Mouse (Mus musculus) forebrain, embryonic 11.5 days (tissue): ENCODE results near the gene Esyt3. TPM values are rescaled to one million over a fixed set of nuclear protein-coding genes. Genes with fewer than 3 reads are reported as not detected.
A peak's percentile ranks its signal among the peaks of the same experiment; 100 is the strongest.

Source experiments
- ATAC-seq: fragments of 200-750 bp; cut with Nextera tagmentation; replicated peaks from 2 replicates; pipeline ENCODE4 v1.8.0; 2017; ENCODE audit warnings: moderate TSS enrichment; ENCODE audit not compliant: low FRiP score
- DNase-seq: peaks from one replicate; pipeline ENCODE4 v3.0.0-alpha.2; 2017; ENCODE audit warnings: low spot score
- H3K27ac ChIP-seq: fragments of 300-500 bp; sonication (generic); 2 replicates; pipeline ENCODE4 v1.5.1; 2014; ENCODE audit warnings: low read depth, low read length
- H3K27me3 ChIP-seq: fragments of 300-500 bp; sonication (generic); 2 replicates; pipeline ENCODE4 v1.6.1; 2014; ENCODE audit warnings: mild to moderate bottlenecking, low read length, mixed read lengths; ENCODE audit not compliant: control insufficient read depth, insufficient read depth
- H3K36me3 ChIP-seq: fragments of 300-500 bp; sonication (generic); 2 replicates; pipeline ENCODE4 v1.6.1; 2014; ENCODE audit warnings: mild to moderate bottlenecking, low read length, moderate library complexity, mixed read lengths; ENCODE audit not compliant: control insufficient read depth, insufficient read depth
- H3K4me1 ChIP-seq: fragments of 300-500 bp; sonication (generic); replicated peaks from 2 replicates; pipeline ENCODE4 v1.6.1; 2014; ENCODE audit warnings: low read length, mixed read lengths; ENCODE audit not compliant: control insufficient read depth, insufficient read depth
- H3K4me2 ChIP-seq: fragments of 300-500 bp; sonication (generic); 2 replicates; pipeline ENCODE4 v1.6.1; 2014; ENCODE audit warnings: low read depth, mild to moderate bottlenecking, low read length, moderate library complexity, mixed read lengths; ENCODE audit not compliant: severe bottlenecking
- H3K4me3 ChIP-seq: fragments of 300-500 bp; sonication (generic); 2 replicates; pipeline ENCODE4 v1.5.1; 2014; ENCODE audit warnings: low read depth, low read length
- H3K9ac ChIP-seq: fragments of 300-500 bp; sonication (generic); 2 replicates; pipeline ENCODE4 v1.6.1; 2014; ENCODE audit warnings: low read length
- H3K9me3 ChIP-seq: fragments of 300-500 bp; sonication (generic); 2 replicates; pipeline ENCODE4 v1.6.1; 2016; ENCODE audit warnings: low read length, mixed read lengths; ENCODE audit not compliant: control insufficient read depth
- WGBS: fragments of 180-500 bp; shearing (Covaris S2); extraction: QIAGEN DNeasy Blood & Tissue Kit; methylation state at CpG from one replicate; pipeline ENCODE4 v1.1.7; 2014; 5-methylcytosine and 5-hydroxymethylcytosine counted together
- polyA plus RNA-seq: library from polyadenylated mRNA; unstranded; fragments of >200 nt; fragmentation: Nextera tagmentation; extraction: Ambion mirVana; gene quantifications from 2 replicates; pipeline ENCODE4 v1.2.1, GENCODE M21; 2014

The Esyt3 gene
- polyA plus RNA-seq, 1 experiment from 2014 or later, result 0.35 TPM

DNA sequence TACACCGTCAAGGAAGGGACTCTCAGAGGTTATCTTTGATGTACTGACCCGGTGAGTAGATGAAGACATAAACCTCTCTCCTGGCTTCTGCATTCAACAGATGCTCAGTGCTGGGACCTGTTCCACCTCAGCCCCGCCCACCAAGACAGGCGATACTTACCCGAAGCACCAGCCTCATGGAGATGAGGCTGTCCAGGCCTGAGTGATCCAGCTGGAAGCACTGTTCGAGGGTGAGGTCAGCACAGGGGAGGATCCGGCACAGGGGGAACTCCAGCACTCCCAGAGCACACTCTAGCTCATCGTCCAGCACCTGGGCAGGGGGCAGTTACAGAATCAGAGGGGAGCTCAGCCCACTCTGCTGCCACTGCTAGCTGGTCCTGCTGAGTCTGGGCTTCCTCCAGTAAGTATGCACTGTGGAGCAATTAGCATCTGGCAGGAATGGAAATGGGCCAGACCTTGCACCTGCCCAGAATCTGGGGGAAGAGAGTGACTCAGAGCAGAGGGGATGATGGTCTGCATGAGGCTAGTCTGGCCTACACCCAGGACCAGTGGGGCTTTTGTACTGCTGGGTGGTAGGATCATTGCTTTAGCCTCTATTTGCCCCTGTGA, 38.9 kb downstream of the Esyt3 start:
- no peaks in the 10 kb centered on the region for H3K27me3 ChIP-seq
- no peaks in the 10 kb centered on the region for H3K4me1 ChIP-seq
- no peak overlapping the region for H3K4me3 ChIP-seq
- H3K9ac ChIP-seq, result no peak overlapping the region
- 66% methylated on average over 8 of the region's 8 CpGs for WGBS
- no peak overlapping the region for H3K27ac ChIP-seq
- no peaks in the 10 kb centered on the region for H3K9me3 ChIP-seq
- DNase-seq, result peak; percentile 38
- no peak for ATAC-seq
- H3K4me2 ChIP-seq, result no peak overlapping the region
- no peaks in the 10 kb centered on the region for H3K36me3 ChIP-seq

DNA sequence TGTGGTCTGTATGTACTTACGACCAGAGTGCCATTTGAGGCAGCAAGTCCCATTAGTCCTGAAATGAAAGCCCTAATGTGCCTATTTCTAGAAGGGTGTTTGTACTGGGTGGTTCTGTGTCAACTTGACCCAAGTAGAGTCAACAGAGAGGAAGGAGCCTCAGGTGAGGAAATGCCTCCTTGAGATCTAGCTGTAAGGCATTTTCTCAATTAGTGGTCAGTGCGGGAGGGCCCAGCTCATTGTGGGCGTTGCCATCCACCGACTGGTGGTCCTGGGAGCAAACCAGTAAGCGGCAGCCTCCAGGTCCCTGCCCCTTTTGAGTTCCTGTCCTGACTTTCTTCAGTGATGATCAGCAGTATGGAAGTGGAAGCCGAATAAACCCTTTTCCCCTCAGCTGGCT, 52.1 kb downstream of the Esyt3 start:
- no peak for ATAC-seq
- 90% methylated on average over 6 of the region's 6 CpGs for WGBS
- H3K36me3 ChIP-seq, result peaks cover 4% of the 10 kb centered on the region; the same call in 1 of the 2 replicates

DNA sequence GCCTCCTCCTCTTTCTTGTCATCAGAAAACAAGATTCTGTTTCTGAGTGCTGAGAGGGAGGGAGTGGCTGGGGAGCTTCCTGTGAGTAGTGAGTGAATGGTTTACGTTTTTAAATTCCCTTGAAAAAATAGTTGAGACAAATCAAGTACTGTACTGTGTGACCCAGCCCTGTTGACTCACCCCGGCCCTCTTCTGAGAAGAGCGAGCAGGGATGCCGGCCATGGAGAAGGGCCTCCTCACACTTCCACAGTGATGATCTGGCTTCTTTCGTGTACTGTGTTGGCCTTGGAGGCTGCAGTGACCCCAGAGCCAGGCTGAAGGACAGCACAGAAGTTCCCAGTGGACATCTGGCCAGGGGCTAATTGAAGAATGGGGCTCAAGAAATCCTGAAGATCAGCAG, 54.1 kb downstream of the Esyt3 start:
- no peak overlapping the region for H3K9ac ChIP-seq
- DNase-seq (peak; percentile 40), ATAC-seq (no peak)
- no peak overlapping the region for H3K4me3 ChIP-seq
- H3K36me3 ChIP-seq, result peaks cover 4% of the 10 kb centered on the region; the same call in 1 of the 2 replicates
- H3K4me1 ChIP-seq, result no peaks in the 10 kb centered on the region
- no peaks in the 10 kb centered on the region for H3K9me3 ChIP-seq
- H3K27me3 ChIP-seq, result no peaks in the 10 kb centered on the region
- H3K4me2 ChIP-seq, result no peak overlapping the region
- WGBS, result 94% methylated on average over 5 of the region's 5 CpGs
- H3K27ac ChIP-seq, result no peak overlapping the region

More for the DNA sequence above, 52.1 kb downstream of the Esyt3 start:
- Histone ChIP-seq H3K4me2 (no peak overlapping the region), H3K27ac (no peak overlapping the region), H3K4me3 (no peak overlapping the region), H3K27me3 (no peaks in the 10 kb centered on the region), H3K9me3 (no peaks in the 10 kb centered on the region), H3K9ac (no peak overlapping the region), H3K4me1 (no peaks in the 10 kb centered on the region)
- no peak for DNase-seq

Other genes with a start within 250 kb of the Esyt3 start
- 1.6 and 1.7 TPM in 2 replicates for gene Pik3cb, start 217.9 kb downstream of the Esyt3 start, polyA plus RNA-seq
- gene Faiml, start 121.3 kb downstream of the Esyt3 start, polyA plus RNA-seq, result not detected in 2 replicates
- 51.0 and 57.5 TPM in 2 replicates for gene Cep70, start 115.2 kb downstream of the Esyt3 start, polyA plus RNA-seq
- gene Mras, start 78.8 kb upstream of the Esyt3 start, polyA plus RNA-seq, result 15.5 and 16.8 TPM in 2 replicates
- gene Nme9, start 92.9 kb upstream of the Esyt3 start, polyA plus RNA-seq, result not detected in 2 replicates
- gene Armc8, start 210.3 kb upstream of the Esyt3 start, polyA plus RNA-seq, result 38.9 and 39.9 TPM in 2 replicates
- gene Dbr1, start 217.2 kb upstream of the Esyt3 start, polyA plus RNA-seq, result 37.2 and 39.8 TPM in 2 replicates